Mouse (Mus musculus): ENCODE data around the gene Stpg4.

The Stpg4 gene

DNA sequence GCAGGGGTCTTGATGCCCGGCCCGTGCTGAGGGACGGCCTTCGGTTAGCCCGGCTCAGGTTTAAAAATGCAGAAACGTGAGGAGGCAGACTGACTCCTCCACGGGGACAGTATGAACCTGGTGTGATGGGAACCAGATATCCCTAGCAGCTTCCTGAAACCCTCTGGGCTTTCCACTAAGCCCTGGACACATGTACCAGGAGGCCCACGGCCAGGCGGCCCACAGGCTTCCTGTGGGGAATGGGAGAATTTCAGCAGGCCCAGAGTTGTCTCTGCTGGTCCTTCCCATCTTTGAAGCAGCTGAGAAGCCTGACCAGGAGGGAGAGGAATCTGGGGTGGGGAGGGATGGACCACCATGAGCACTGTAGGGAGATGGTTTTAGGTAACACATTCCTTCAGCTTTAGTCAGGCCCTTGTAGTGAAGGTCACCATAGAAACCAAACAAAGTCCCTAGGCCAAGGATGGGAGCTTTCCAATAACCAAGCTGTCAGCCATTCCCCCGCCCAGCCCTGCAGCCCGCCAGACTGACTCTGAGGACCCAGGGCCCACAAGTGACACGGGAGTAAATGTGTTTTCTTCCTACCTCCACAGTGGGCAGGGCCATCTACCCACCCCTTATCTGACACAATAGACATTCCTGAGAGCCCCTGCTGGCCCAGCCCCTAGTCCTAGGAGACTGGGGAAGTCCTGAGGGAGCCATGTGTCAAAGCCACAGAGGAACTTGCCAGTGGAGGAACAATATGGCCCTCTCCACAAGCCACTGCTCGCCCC lies 76.9 kb downstream of the Stpg4 start:
- in situ Hi-C loops (cut with MboI, MseI) = no loop called here

DNA sequence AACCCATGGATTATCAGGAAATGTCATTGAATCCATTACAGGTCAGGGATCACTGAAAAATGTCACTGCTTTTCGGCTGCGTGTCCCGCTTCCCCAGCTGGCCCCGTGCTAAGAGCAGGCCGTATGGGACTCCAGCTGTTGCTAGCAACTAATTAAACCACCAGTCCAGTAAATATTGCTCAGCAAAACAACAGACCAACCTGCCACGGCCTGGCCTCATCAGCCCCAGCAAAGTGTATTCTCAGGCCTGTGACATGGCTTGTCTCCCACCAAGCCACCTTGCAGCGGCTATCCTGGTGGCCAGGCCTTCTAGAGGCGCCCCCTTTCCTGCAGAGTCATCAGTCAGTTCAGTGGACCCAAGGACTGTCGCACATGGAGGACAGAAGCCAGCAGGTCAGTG lies 78.0 kb downstream of the Stpg4 start:
- in situ Hi-C loops (cut with MboI, MseI) = no loop called here

DNA sequence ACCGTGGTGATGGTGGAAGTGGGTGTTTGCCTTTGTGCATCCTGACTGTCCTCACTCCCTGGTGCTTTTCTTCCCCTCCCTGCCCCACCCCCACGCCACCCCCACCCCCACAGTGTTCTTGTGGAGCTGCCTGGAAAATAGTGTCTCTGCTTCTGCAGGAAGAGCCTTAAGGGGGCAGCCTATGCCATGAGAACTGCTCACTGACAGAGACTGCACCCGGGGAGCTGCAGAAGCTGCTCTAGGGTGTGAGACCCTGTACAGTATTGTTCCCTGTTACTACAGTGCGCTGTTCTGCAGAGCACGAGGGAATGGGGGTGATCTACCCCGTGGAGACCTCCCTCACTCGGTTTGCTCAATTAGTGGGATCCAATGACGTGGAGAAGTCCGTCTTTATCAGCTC lies 78.5 kb downstream of the Stpg4 start:
- in situ Hi-C loops (cut with MboI, MseI) = no loop called here

DNA sequence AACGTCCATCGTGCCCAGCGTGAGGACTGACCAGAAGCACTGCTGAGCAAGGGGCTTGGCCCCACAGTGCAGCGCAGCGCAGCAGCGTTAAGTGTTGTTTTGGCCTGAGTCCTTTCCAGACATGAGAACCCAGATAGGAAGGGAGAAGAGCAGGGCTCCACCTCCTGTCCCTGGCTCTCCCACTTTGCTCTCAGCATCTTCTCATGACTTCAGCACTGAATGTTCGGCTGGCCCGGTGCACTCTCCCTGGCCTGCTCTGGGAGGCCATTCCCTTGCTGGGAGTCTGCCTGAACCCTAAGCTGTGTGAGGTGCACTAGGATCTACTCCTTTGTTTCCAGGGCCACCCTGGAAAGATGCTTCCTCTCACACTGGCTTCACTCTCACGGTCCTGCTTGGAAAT lies 79.2 kb downstream of the Stpg4 start:
- in situ Hi-C loops (cut with MboI, MseI) = no loop called here

DNA sequence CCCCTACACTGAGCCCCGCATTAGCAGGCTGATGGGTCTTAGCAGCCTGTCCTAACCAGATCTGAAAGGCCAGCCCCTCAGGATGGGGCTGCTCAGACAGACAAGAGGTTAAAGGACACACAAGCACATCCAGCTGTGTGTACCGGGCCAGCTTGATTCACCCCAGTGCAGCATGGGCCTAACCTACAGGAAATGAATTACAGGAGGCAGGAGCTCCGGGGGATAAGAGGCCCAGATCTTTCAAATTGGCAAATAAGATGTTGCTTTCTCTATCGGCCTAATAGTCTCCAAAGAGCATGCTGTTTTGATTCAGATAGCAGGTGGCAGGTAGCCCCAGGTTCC lies 82.3 kb downstream of the Stpg4 start:
- in situ Hi-C loops (cut with MboI, MseI) = no loop called here

DNA sequence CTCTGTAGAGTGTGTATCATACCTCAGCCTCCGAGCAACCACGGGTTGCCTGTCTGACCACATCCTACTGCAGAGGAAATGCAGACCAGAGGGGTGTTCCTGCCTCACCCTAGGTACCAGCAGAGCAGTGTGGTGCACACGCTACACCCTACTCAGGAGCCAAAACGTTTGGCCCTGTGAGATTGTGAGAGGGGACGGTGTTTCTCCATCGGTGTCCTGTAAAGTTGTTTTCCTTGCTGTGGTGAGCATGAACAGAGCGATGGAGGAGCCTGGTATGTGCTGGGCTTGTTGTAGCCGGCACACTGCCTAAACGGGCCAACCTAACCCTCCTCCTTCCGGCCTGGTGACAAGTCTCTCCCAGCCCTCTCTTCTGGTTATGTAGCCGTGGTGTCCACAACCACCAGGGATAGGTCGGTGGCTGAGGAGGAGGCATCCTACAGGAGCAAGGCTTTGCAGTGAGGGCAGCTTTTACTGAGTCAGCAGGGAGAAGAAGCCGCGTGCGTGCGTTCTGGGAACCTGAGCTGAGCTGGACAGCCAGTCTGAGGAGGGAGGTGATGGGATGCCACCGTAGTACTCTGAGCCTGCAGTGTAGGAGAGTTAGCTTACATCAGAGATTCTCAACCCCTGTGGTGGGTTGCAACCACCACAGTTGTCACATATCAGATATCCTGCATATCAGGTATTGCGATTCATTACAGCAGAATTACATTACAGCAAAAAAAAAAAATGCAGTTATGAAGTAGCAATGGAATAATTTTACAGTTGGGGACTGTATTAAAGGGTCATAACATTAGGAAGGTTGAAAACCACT lies 82.9 kb downstream of the Stpg4 start:
- in situ Hi-C loops (cut with MboI, MseI) = no loop called here

DNA sequence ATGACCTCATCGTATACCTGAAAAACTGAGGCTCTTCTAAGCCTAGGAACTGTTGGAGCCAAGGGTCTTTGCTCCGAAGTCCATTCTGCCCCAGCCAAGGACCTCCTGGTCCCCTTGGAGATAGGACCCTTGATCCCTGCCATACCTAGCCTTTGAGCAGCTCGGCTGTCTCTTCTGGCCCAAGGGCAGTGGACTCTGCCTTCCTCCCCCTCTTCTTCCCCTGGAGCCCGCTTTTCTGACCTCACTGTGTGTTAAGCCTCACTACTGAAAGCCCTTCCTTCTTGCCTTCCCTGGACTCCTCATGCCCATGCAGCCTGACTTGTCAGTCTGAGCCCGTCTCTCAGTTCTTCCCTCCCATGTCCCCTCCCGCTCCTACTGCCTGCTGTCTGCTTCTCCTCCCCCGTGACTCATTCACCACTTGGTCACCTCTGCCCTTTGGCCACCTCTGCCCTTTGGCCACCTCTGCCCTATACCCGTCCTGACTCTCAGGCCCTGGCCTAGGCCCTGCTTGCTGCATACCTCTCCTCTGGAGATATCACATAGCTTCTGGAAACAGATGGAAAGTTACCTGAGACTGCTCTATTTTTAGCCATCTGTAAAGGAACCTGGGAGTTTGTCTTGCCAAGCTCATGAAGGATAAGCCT lies 84.4 kb downstream of the Stpg4 start:
- in situ Hi-C loops (cut with MboI, MseI) = no loop called here
